Mouse (Mus musculus): ENCODE results near the gene Gm20509. TPM values are rescaled to one million over a fixed set of nuclear protein-coding genes. Genes with fewer than 3 reads are reported as not detected.

The Gm20509 gene
- polyA plus RNA-seq (2015; fragmentation: Nextera tagmentation; extraction: Ambion mirVana) = not detected in 2 replicates

GRCm38 (mm10) chr9:73102181-73102580 lies at the start of gene Gm20509:
Gm20509 (plus strand) TSS chr9:73102470.
- Histone ChIP-seq H3K9me3 (ENCODE audit: control insufficient read depth, low read length) (no peaks in the 10 kb centered on the region), H3K27ac (ENCODE audit: low read length) (no peak within 1 kb of the TSS), H3K4me3 (ENCODE audit: low read length) (peak within 1 kb of the TSS; percentile 49), H3K36me3 (ENCODE audit: control insufficient read depth, insufficient read depth, low read length) (no peaks in the 10 kb centered on the region), H3K9ac (ENCODE audit: low read length) (peak within 1 kb of the TSS; percentile 67), H3K27me3 (ENCODE audit: control insufficient read depth, insufficient read depth, low read depth, low read length) (peaks cover 20% of the 10 kb centered on the region), H3K4me1 (replicated peaks; ENCODE audit: control insufficient read depth, insufficient read depth, low read length) (peaks cover 5% of the 10 kb centered on the region), H3K4me2 (ENCODE audit: low read depth, low read length) (peak within 1 kb of the TSS; percentile 94)
- 87% methylated on average over 4 of the region's 4 CpGs for WGBS
- ATAC-seq (ENCODE audit: low read depth) = no peak

- WGBS = 49% methylated on average over 10 of the region's 10 CpGs
- no peaks in the 10 kb centered on the region; the same call in 1 of the 2 replicates for H3K4me1 ChIP-seq (replicated peaks; ENCODE audit: control insufficient read depth, insufficient read depth, low read length)
- no peak for ATAC-seq (ENCODE audit: low read depth)
- H3K4me2 ChIP-seq (ENCODE audit: low read depth, low read length) = no peak overlapping the region
- H3K27me3 ChIP-seq (ENCODE audit: control insufficient read depth, insufficient read depth, low read depth, low read length) = no peaks in the 10 kb centered on the region
- H3K27ac ChIP-seq (ENCODE audit: low read length) = no peak overlapping the region
- H3K9ac ChIP-seq (ENCODE audit: low read length) = no peak overlapping the region
- no peaks in the 10 kb centered on the region for H3K36me3 ChIP-seq (ENCODE audit: control insufficient read depth, insufficient read depth, low read length)
- H3K9me3 ChIP-seq (ENCODE audit: control insufficient read depth, low read length) = no peaks in the 10 kb centered on the region
- H3K4me3 ChIP-seq (ENCODE audit: low read length) = no peak overlapping the region
Measured at GRCm38 (mm10) chr9:73055441-73055911, 46.8 kb upstream of the Gm20509 start.

- no peak for ATAC-seq (ENCODE audit: low read depth)
Measured at GRCm38 (mm10) chr9:73059224-73059623, 43.0 kb upstream of the Gm20509 start.

GRCm38 (mm10) chr9:73063621-73064290 lies 38.5 kb upstream of the Gm20509 start:
- 25% methylated on average over 15 of the region's 15 CpGs for WGBS
- H3K4me1 ChIP-seq (replicated peaks; ENCODE audit: control insufficient read depth, insufficient read depth, low read length) = peaks cover 19% of the 10 kb centered on the region
- ATAC-seq (ENCODE audit: low read depth) = no peak

More at GRCm38 (mm10) chr9:73059224-73059623, 43.0 kb upstream of the Gm20509 start:
- H3K4me1 ChIP-seq (replicated peaks; ENCODE audit: control insufficient read depth, insufficient read depth, low read length) = peaks cover 5% of the 10 kb centered on the region
- H3K9ac ChIP-seq (ENCODE audit: low read length) = no peak overlapping the region
- WGBS = 91% methylated on average over 4 of the region's 4 CpGs
- no peaks in the 10 kb centered on the region for H3K9me3 ChIP-seq (ENCODE audit: control insufficient read depth, low read length)
- H3K4me3 ChIP-seq (ENCODE audit: low read length) = no peak overlapping the region
- no peaks in the 10 kb centered on the region for H3K27me3 ChIP-seq (ENCODE audit: control insufficient read depth, insufficient read depth, low read depth, low read length)
- H3K4me2 ChIP-seq (ENCODE audit: low read depth, low read length) = no peak overlapping the region
- no peak overlapping the region for H3K27ac ChIP-seq (ENCODE audit: low read length)
- H3K36me3 ChIP-seq (ENCODE audit: control insufficient read depth, insufficient read depth, low read length) = no peaks in the 10 kb centered on the region

GRCm38 (mm10) chr9:73067086-73067485 lies 35.2 kb upstream of the Gm20509 start:
- no peaks in the 10 kb centered on the region for H3K36me3 ChIP-seq (ENCODE audit: control insufficient read depth, insufficient read depth, low read length)
- H3K9me3 ChIP-seq (ENCODE audit: control insufficient read depth, low read length) = peaks cover 2% of the 10 kb centered on the region; the same call in 1 of the 2 replicates
- H3K4me1 ChIP-seq (replicated peaks; ENCODE audit: control insufficient read depth, insufficient read depth, low read length) = peaks cover 19% of the 10 kb centered on the region
- ATAC-seq (ENCODE audit: low read depth) = peak; percentile 69
- peak overlapping the region; percentile 11; the same call in 1 of the 2 replicates for H3K4me3 ChIP-seq (ENCODE audit: low read length)
- H3K9ac ChIP-seq (ENCODE audit: low read length) = no peak overlapping the region
- no peaks in the 10 kb centered on the region for H3K27me3 ChIP-seq (ENCODE audit: control insufficient read depth, insufficient read depth, low read depth, low read length)
- no peak overlapping the region for H3K27ac ChIP-seq (ENCODE audit: low read length)
- peak overlapping the region; percentile 36 for H3K4me2 ChIP-seq (ENCODE audit: low read depth, low read length)
- 34% methylated on average over 9 of the region's 10 CpGs for WGBS

More at GRCm38 (mm10) chr9:73063621-73064290, 38.5 kb upstream of the Gm20509 start:
- H3K4me2 ChIP-seq (ENCODE audit: low read depth, low read length) = peak overlapping the region; percentile 39
- H3K9me3 ChIP-seq (ENCODE audit: control insufficient read depth, low read length) = no peaks in the 10 kb centered on the region
- no peaks in the 10 kb centered on the region for H3K27me3 ChIP-seq (ENCODE audit: control insufficient read depth, insufficient read depth, low read depth, low read length)
- H3K36me3 ChIP-seq (ENCODE audit: control insufficient read depth, insufficient read depth, low read length) = no peaks in the 10 kb centered on the region
- H3K9ac ChIP-seq (ENCODE audit: low read length) = 0 out of 2 replicates have a peak overlapping the region, but pooled peaks have one; percentile 6
- H3K27ac ChIP-seq (ENCODE audit: low read length) = no peak overlapping the region
- H3K4me3 ChIP-seq (ENCODE audit: low read length) = no peak overlapping the region

- Histone ChIP-seq H3K9me3 (ENCODE audit: control insufficient read depth, low read length) (peaks cover 2% of the 10 kb centered on the region; the same call in 1 of the 2 replicates), H3K4me2 (ENCODE audit: low read depth, low read length) (peak overlapping the region; percentile 9; the same call in 1 of the 2 replicates), H3K4me1 (replicated peaks; ENCODE audit: control insufficient read depth, insufficient read depth, low read length) (peaks cover 19% of the 10 kb centered on the region), H3K36me3 (ENCODE audit: control insufficient read depth, insufficient read depth, low read length) (no peaks in the 10 kb centered on the region), H3K9ac (ENCODE audit: low read length) (no peak overlapping the region), H3K4me3 (ENCODE audit: low read length) (no peak overlapping the region), H3K27me3 (ENCODE audit: control insufficient read depth, insufficient read depth, low read depth, low read length) (no peaks in the 10 kb centered on the region), H3K27ac (ENCODE audit: low read length) (peak overlapping the region; percentile 66)
- ATAC-seq (ENCODE audit: low read depth) = peak; percentile 84
- 15% methylated on average over 6 of the region's 6 CpGs for WGBS
Measured at GRCm38 (mm10) chr9:73068230-73068679, 34.0 kb upstream of the Gm20509 start.

GRCm38 (mm10) chr9:73068688-73069087 lies 33.6 kb upstream of the Gm20509 start:
- Histone ChIP-seq H3K4me2 (ENCODE audit: low read depth, low read length) (no peak overlapping the region), H3K4me1 (replicated peaks; ENCODE audit: control insufficient read depth, insufficient read depth, low read length) (peaks cover 14% of the 10 kb centered on the region), H3K36me3 (ENCODE audit: control insufficient read depth, insufficient read depth, low read length) (no peaks in the 10 kb centered on the region), H3K9me3 (ENCODE audit: control insufficient read depth, low read length) (peaks cover 2% of the 10 kb centered on the region; the same call in 1 of the 2 replicates), H3K27ac (ENCODE audit: low read length) (peak overlapping the region; percentile 66), H3K4me3 (ENCODE audit: low read length) (no peak overlapping the region), H3K9ac (ENCODE audit: low read length) (no peak overlapping the region), H3K27me3 (ENCODE audit: control insufficient read depth, insufficient read depth, low read depth, low read length) (no peaks in the 10 kb centered on the region)
- WGBS = 64% methylated on average over 6 of the region's 6 CpGs
- ATAC-seq (ENCODE audit: low read depth) = peak; percentile 61; the same call in 1 of the 2 replicates

GRCm38 (mm10) chr9:73070971-73071659 lies 31.2 kb upstream of the Gm20509 start:
- Histone ChIP-seq H3K4me1 (replicated peaks; ENCODE audit: control insufficient read depth, insufficient read depth, low read length) (peaks cover 14% of the 10 kb centered on the region), H3K4me3 (ENCODE audit: low read length) (no peak overlapping the region), H3K9me3 (ENCODE audit: control insufficient read depth, low read length) (peaks cover 2% of the 10 kb centered on the region; the same call in 1 of the 2 replicates), H3K4me2 (ENCODE audit: low read depth, low read length) (no peak overlapping the region), H3K36me3 (ENCODE audit: control insufficient read depth, insufficient read depth, low read length) (no peaks in the 10 kb centered on the region), H3K9ac (ENCODE audit: low read length) (no peak overlapping the region), H3K27me3 (ENCODE audit: control insufficient read depth, insufficient read depth, low read depth, low read length) (no peaks in the 10 kb centered on the region), H3K27ac (ENCODE audit: low read length) (peak overlapping the region; percentile 62)
- 56% methylated on average over 10 of the region's 10 CpGs for WGBS
- ATAC-seq (ENCODE audit: low read depth) = no peak

- Histone ChIP-seq H3K36me3 (ENCODE audit: control insufficient read depth, insufficient read depth, low read length) (no peaks in the 10 kb centered on the region), H3K9ac (ENCODE audit: low read length) (no peak overlapping the region), H3K27ac (ENCODE audit: low read length) (no peak overlapping the region), H3K9me3 (ENCODE audit: control insufficient read depth, low read length) (peaks cover 2% of the 10 kb centered on the region; the same call in 1 of the 2 replicates), H3K4me2 (ENCODE audit: low read depth, low read length) (no peak overlapping the region), H3K4me3 (ENCODE audit: low read length) (no peak overlapping the region), H3K4me1 (replicated peaks; ENCODE audit: control insufficient read depth, insufficient read depth, low read length) (peaks cover 10% of the 10 kb centered on the region), H3K27me3 (ENCODE audit: control insufficient read depth, insufficient read depth, low read depth, low read length) (no peaks in the 10 kb centered on the region)
- 68% methylated on average over 8 of the region's 8 CpGs for WGBS
- no peak for ATAC-seq (ENCODE audit: low read depth)
Measured at GRCm38 (mm10) chr9:73072426-73072825, 29.8 kb upstream of the Gm20509 start.

Data from lung, embryonic 16.5 days (tissue).